In genomic region chr13:56251176-56251923, GRCm38 (mm10) we compare ENCODE assay signal across 9 mouse cellular contexts. TPM values are rescaled to one million over a fixed set of nuclear protein-coding genes. Genes with fewer than 3 reads are reported as not detected.
DNase-seq lines count a peak whose midpoint lies in the region; ATAC-seq lines count a peak whose summit lies in the region.
"Had no signal": no experiment of that assay in that cellular context is flagged by ENCODE, and none has a peak within 500 bp of the region (broad histone marks: within the 10 kb centered on the region; RNA-seq: fewer than 3 reads in every experiment).

No protein-coding gene starts in this region.

- no peaks in the 10 kb centered on the region for H3K36me3 ChIP-seq in intestine, embryonic 14.5 days (ENCODE audit: control insufficient read depth, insufficient read depth, low read length)
- no peaks in the 10 kb centered on the region for H3K36me3 ChIP-seq in intestine, embryonic 16.5 days (ENCODE audit: control insufficient read depth, insufficient read depth, low read length)
- H3K36me3 ChIP-seq in hindbrain, embryonic 11.5 days (ENCODE audit: control insufficient read depth, insufficient read depth, low read length): no peaks in the 10 kb centered on the region
- no peaks in the 10 kb centered on the region for H3K36me3 ChIP-seq in midbrain, embryonic 14.5 days (ENCODE audit: control insufficient read depth, insufficient read depth, low read length)
- H3K36me3 ChIP-seq in liver, embryonic 12.5 days: no peaks in the 10 kb centered on the region

- no peak for DNase-seq in intestine, embryonic 14.5 days (ENCODE audit: low spot score)
- DNase-seq in ZHBTc4 (ENCODE audit: low read depth, low spot score): peak; percentile 64
- peak; percentile 64 for DNase-seq in hindbrain, embryonic 11.5 days (ENCODE audit: low spot score)
- DNase-seq in midbrain, embryonic 14.5 days: peak; percentile 66
- no peak for DNase-seq in thymus, postnatal 25 days
- DNase-seq in left cerebral cortex, adult 8-10 months (ENCODE audit: low spot score in 2 of 2): no peak

- no peak overlapping the region for H3K4me2 ChIP-seq in intestine, embryonic 14.5 days (ENCODE audit: low read length)
- no peak overlapping the region for H3K4me2 ChIP-seq in intestine, embryonic 16.5 days (ENCODE audit: low read depth, low read length)
- peak overlapping the region; percentile 41 for H3K4me2 ChIP-seq in hindbrain, embryonic 11.5 days (replicated peaks; ENCODE audit: low read depth, low read length)
- peak overlapping the region; percentile 61 for H3K4me2 ChIP-seq in midbrain, embryonic 14.5 days (ENCODE audit: low read length)
- H3K4me2 ChIP-seq in liver, embryonic 12.5 days: no peak overlapping the region

- H3K9ac ChIP-seq in intestine, embryonic 14.5 days (ENCODE audit: low read length): no peak overlapping the region
- H3K9ac ChIP-seq in intestine, embryonic 16.5 days (ENCODE audit: low read depth, low read length): no peak overlapping the region
- peak overlapping the region; percentile 52 for H3K9ac ChIP-seq in hindbrain, embryonic 11.5 days (ENCODE audit: low read depth, low read length)
- no peak overlapping the region; the same call in 1 of the 2 replicates for H3K9ac ChIP-seq in midbrain, embryonic 14.5 days (replicated peaks; ENCODE audit: low read length)
- no peak overlapping the region for H3K9ac ChIP-seq in liver, embryonic 12.5 days

- peaks cover 100% of the 10 kb centered on the region for H3K27me3 ChIP-seq in intestine, embryonic 14.5 days (replicated peaks; ENCODE audit: control insufficient read depth, insufficient read depth, low read length)
- peaks cover 96% of the 10 kb centered on the region for H3K27me3 ChIP-seq in intestine, embryonic 16.5 days (replicated peaks; ENCODE audit: control insufficient read depth, insufficient read depth, low read length)
- H3K27me3 ChIP-seq in hindbrain, embryonic 11.5 days (ENCODE audit: control insufficient read depth, insufficient read depth, low read length): peaks cover 98% of the 10 kb centered on the region
- H3K27me3 ChIP-seq in midbrain, embryonic 14.5 days (ENCODE audit: control insufficient read depth, insufficient read depth, low read length): peaks cover 97% of the 10 kb centered on the region
- peaks cover 100% of the 10 kb centered on the region for H3K27me3 ChIP-seq in liver, embryonic 12.5 days (replicated peaks)

- H3K4me1 ChIP-seq in intestine, embryonic 14.5 days (replicated peaks; ENCODE audit: control insufficient read depth, insufficient read depth, low read length): no peaks in the 10 kb centered on the region
- H3K4me1 ChIP-seq in intestine, embryonic 16.5 days (ENCODE audit: control insufficient read depth, insufficient read depth, low read length): peaks cover 3% of the 10 kb centered on the region
- H3K4me1 ChIP-seq in hindbrain, embryonic 11.5 days (replicated peaks; ENCODE audit: control insufficient read depth, insufficient read depth, low read length): peaks cover 18% of the 10 kb centered on the region
- H3K4me1 ChIP-seq in midbrain, embryonic 14.5 days (ENCODE audit: control insufficient read depth, insufficient read depth, low read length): peaks cover 32% of the 10 kb centered on the region
- H3K4me1 ChIP-seq in liver, embryonic 12.5 days: peaks cover 4% of the 10 kb centered on the region; the same call in 1 of the 2 replicates

- ATAC-seq in intestine, embryonic 14.5 days (replicated peaks; ENCODE audit: low FRiP score, low TSS enrichment, low read depth): no peak
- ATAC-seq in intestine, embryonic 16.5 days: no peak
- ATAC-seq in hindbrain, embryonic 11.5 days (ENCODE audit: low FRiP score): no peak
- no peak for ATAC-seq in midbrain, embryonic 14.5 days (ENCODE audit: low FRiP score, low TSS enrichment)
- ATAC-seq in liver, embryonic 12.5 days: no peak

- no peaks in the 10 kb centered on the region for H3K9me3 ChIP-seq in intestine, embryonic 14.5 days (ENCODE audit: control insufficient read depth, low read length)
- no peaks in the 10 kb centered on the region for H3K9me3 ChIP-seq in intestine, embryonic 16.5 days (ENCODE audit: control insufficient read depth, low read length)
- no peaks in the 10 kb centered on the region for H3K9me3 ChIP-seq in hindbrain, embryonic 11.5 days (ENCODE audit: control insufficient read depth, low read length)
- H3K9me3 ChIP-seq in midbrain, embryonic 14.5 days (ENCODE audit: control insufficient read depth, low read length): no peaks in the 10 kb centered on the region
- H3K9me3 ChIP-seq in liver, embryonic 12.5 days (replicated peaks): no peaks in the 10 kb centered on the region

- no peak overlapping the region for H3K27ac ChIP-seq in intestine, embryonic 14.5 days (ENCODE audit: low read depth)
- H3K27ac ChIP-seq in intestine, embryonic 16.5 days (ENCODE audit: low read length): no peak overlapping the region
- H3K27ac ChIP-seq in hindbrain, embryonic 11.5 days (ENCODE audit: low read depth, low read length): peak overlapping the region; percentile 85
- peak overlapping the region; percentile 67 for H3K27ac ChIP-seq in midbrain, embryonic 14.5 days (replicated peaks; ENCODE audit: low read depth, low read length)
- no peak overlapping the region for H3K27ac ChIP-seq in liver, embryonic 12.5 days

- under 1% methylated on average over 59 of the region's 59 CpGs for WGBS in intestine, embryonic 14.5 days
- 1% methylated on average over 59 of the region's 59 CpGs for WGBS in intestine, embryonic 16.5 days
- 1% methylated on average over 59 of the region's 59 CpGs for WGBS in hindbrain, embryonic 11.5 days
- under 1% methylated on average over 59 of the region's 59 CpGs for WGBS in midbrain, embryonic 14.5 days
- 5% methylated on average over 59 of the region's 59 CpGs for WGBS in liver, embryonic 12.5 days (ENCODE audit: insufficient replicate concordance)

- 0 out of 2 replicates have a peak overlapping the region, but pooled peaks have one; percentile 11 for H3K4me3 ChIP-seq in intestine, embryonic 14.5 days (ENCODE audit: low read depth, low read length)
- H3K4me3 ChIP-seq in intestine, embryonic 16.5 days (ENCODE audit: low read length): no peak overlapping the region; the same call in 1 of the 2 replicates
- peak overlapping the region; percentile 29 for H3K4me3 ChIP-seq in hindbrain, embryonic 11.5 days (ENCODE audit: low read depth, low read length)
- H3K4me3 ChIP-seq in midbrain, embryonic 14.5 days (replicated peaks; ENCODE audit: low read depth, low read length): peak overlapping the region; percentile 34
- no peak overlapping the region for H3K4me3 ChIP-seq in liver, embryonic 12.5 days

RNA-seq across cellular contexts. Expression of gene Neurog1, which starts 0.6 kb away (rescaled TPM):
- not detected in 2 replicates for polyA plus RNA-seq in intestine, embryonic 14.5 days (2014; fragmentation: Nextera tagmentation; extraction: Ambion mirVana)
- polyA plus RNA-seq in intestine, embryonic 16.5 days (2015; fragmentation: Nextera tagmentation; extraction: Ambion mirVana): not detected in 2 replicates
- 30.6 and 37.4 TPM in 2 replicates for polyA plus RNA-seq in hindbrain, embryonic 11.5 days (2014; fragmentation: Nextera tagmentation; extraction: Ambion mirVana)
- 3.6 and 8.9 TPM in 2 replicates for polyA plus RNA-seq in midbrain, embryonic 14.5 days (2014; fragmentation: Nextera tagmentation; extraction: Ambion mirVana)
- total RNA-seq in left cerebral cortex, adult 8-10 months (2022): not detected
- polyA plus RNA-seq in liver, embryonic 12.5 days (2016; fragmentation: Nextera tagmentation; extraction: Ambion mirVana): not detected in 2 replicates
- polyA plus RNA-seq: large intestine, adult 2 months had no signal

RNA-seq across cellular contexts. Expression of gene Cxcl14, which starts 45.0 kb away (rescaled TPM):
- polyA plus RNA-seq in intestine, embryonic 14.5 days (2014; fragmentation: Nextera tagmentation; extraction: Ambion mirVana): 5.3 and 5.7 TPM in 2 replicates
- 8.8 TPM in 2 replicates for polyA plus RNA-seq in intestine, embryonic 16.5 days (2015; fragmentation: Nextera tagmentation; extraction: Ambion mirVana)
- polyA plus RNA-seq in hindbrain, embryonic 11.5 days (2014; fragmentation: Nextera tagmentation; extraction: Ambion mirVana): 19.3 and 23.4 TPM in 2 replicates
- 10.2 and 11.2 TPM in 2 replicates for polyA plus RNA-seq in midbrain, embryonic 14.5 days (2014; fragmentation: Nextera tagmentation; extraction: Ambion mirVana)
- total RNA-seq in left cerebral cortex, adult 8-10 months (2022): 100 to 1,000 TPM; 124 to 142 (median 136) TPM
- 0.41 and 1.6 TPM in 2 replicates for polyA plus RNA-seq in liver, embryonic 12.5 days (2016; fragmentation: Nextera tagmentation; extraction: Ambion mirVana)

Comparison
In these comparisons a context has a peak if more than half of its experiments do, and no peak if none do; other contexts are left out.
1. H3K4me3 ChIP-seq: peak in intestine, embryonic 14.5 days (single experiment), hindbrain, embryonic 11.5 days (single experiment) and midbrain, embryonic 14.5 days (single experiment); none in intestine, embryonic 16.5 days (single experiment) and liver, embryonic 12.5 days (single experiment).
2. DNase-seq: peak in ZHBTc4 (single experiment), hindbrain, embryonic 11.5 days (single experiment) and midbrain, embryonic 14.5 days (single experiment); none in intestine, embryonic 14.5 days (single experiment), thymus, postnatal 25 days (single experiment) and left cerebral cortex, adult 8-10 months (0 of 2).
3. H3K27ac ChIP-seq: peak in hindbrain, embryonic 11.5 days (single experiment) and midbrain, embryonic 14.5 days (single experiment); none in intestine, embryonic 14.5 days (single experiment), intestine, embryonic 16.5 days (single experiment) and liver, embryonic 12.5 days (single experiment).
4. H3K4me2 ChIP-seq: peak in hindbrain, embryonic 11.5 days (single experiment) and midbrain, embryonic 14.5 days (single experiment); none in intestine, embryonic 14.5 days (single experiment), intestine, embryonic 16.5 days (single experiment) and liver, embryonic 12.5 days (single experiment).